Mouse (Mus musculus) bone marrow, adult 2 months (tissue): Measurements from ENCODE around the gene Slc2a9. TPM values are rescaled to one million over a fixed set of nuclear protein-coding genes. Genes with fewer than 3 reads are reported as not detected.

Source experiments
- H3K27ac ChIP-seq: fragments of 200-500 bp; 2 replicates; pipeline ENCODE4 v1.5.1; 2012; ENCODE audit warnings: low read depth, mild to moderate bottlenecking, control low read depth, inconsistent platforms, low read length; ENCODE audit not compliant: control insufficient read depth, poor library complexity, insufficient read depth
- H3K4me1 ChIP-seq: fragments of 200-500 bp; 2 replicates; pipeline ENCODE4 v1.6.1; 2011; ENCODE audit warnings: low read length; ENCODE audit not compliant: control insufficient read depth, insufficient read depth
- H3K4me3 ChIP-seq: fragments of 200-500 bp; replicated peaks from 2 replicates; pipeline ENCODE3; 2011; ENCODE audit warnings: mild to moderate bottlenecking, low read depth, low read length, control low read depth; ENCODE audit not compliant: control insufficient read depth
- CTCF ChIP-seq: fragments of 200-500 bp; IDR thresholded peaks from 2 replicates; pipeline ENCODE4 v1.5.1; 2011; ENCODE audit warnings: low read length, control low read depth; ENCODE audit not compliant: control insufficient read depth, insufficient read depth
- POLR2A ChIP-seq: fragments of 200-500 bp; IDR thresholded peaks from 2 replicates; pipeline ENCODE4 v1.6.1; 2011; ENCODE audit warnings: low read depth, mild to moderate bottlenecking, control low read depth, low read length, borderline replicate concordance; ENCODE audit not compliant: control insufficient read depth
- WGBS: fragments of 180-500 bp; shearing (Covaris S2); methylation state at CpG from one replicate; pipeline ENCODE4 v1.1.7; 2018; 5-methylcytosine and 5-hydroxymethylcytosine counted together
- polyA plus RNA-seq: library from polyadenylated mRNA; stranded (reverse); fragments of >200 nt; gene quantifications from 2 replicates; pipeline ENCODE4 v1.2.4, GENCODE M21; 2011; ENCODE audit warnings: low replicate concordance; ENCODE audit not compliant: missing spikeins, insufficient read depth, insufficient read length

The Slc2a9 gene
- polyA plus RNA-seq, 1 experiment = 11.1 TPM

DNA sequence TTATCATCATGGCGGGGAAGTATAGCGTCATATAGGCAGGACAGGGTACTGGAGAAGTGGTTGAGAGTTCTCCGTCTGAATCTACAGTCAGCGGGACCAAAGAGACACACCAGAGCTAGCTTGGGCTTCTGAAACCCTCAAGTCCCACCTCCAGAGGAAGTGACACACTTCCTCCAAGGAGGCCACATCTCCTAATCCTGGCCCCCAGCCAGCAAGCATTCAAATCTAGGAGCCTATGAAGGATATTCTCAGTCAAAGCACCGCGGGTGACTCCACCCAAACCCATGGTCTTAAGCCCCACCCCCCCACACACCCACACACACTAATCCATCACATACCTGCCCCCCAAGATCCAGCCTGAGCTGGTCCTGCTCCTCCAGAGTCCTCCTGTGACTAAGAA, 9.1 kb downstream of the Slc2a9 start:
- Histone ChIP-seq H3K27ac (no peak overlapping the region), H3K4me1 (peaks cover 1% of the 10 kb centered on the region; the same call in 1 of the 2 replicates), H3K4me3 (no peak overlapping the region)
- WGBS = 69% methylated on average over 6 of the region's 6 CpGs
- TF ChIP-seq POLR2A (no peak), CTCF (no peak)

GRCm38 (mm10) chr5:38491763-38492162, 11.2 kb downstream of the Slc2a9 start:
- Histone ChIP-seq H3K4me1 (peaks cover 1% of the 10 kb centered on the region; the same call in 1 of the 2 replicates), H3K4me3 (no peak overlapping the region), H3K27ac (no peak overlapping the region)
- WGBS = 81% methylated on average over 8 of the region's 8 CpGs
- no peak for TF ChIP-seq CTCF
- TF ChIP-seq POLR2A = no peak

GRCm38 (mm10) chr5:38489739-38490138, 13.2 kb downstream of the Slc2a9 start:
- Histone ChIP-seq H3K4me3 (no peak overlapping the region), H3K27ac (no peak overlapping the region)

GRCm38 (mm10) chr5:38488673-38489615, 14.0 kb downstream of the Slc2a9 start:
- Histone ChIP-seq H3K4me1 (no peaks in the 10 kb centered on the region), H3K27ac (no peak overlapping the region), H3K4me3 (no peak overlapping the region)
- TF ChIP-seq POLR2A (no peak), CTCF (no peak)
- WGBS = 73% methylated on average over 20 of the region's 20 CpGs

More at GRCm38 (mm10) chr5:38489739-38490138, 13.2 kb downstream of the Slc2a9 start:
- H3K4me1 ChIP-seq = no peaks in the 10 kb centered on the region
- TF ChIP-seq CTCF (no peak), POLR2A (no peak)
- WGBS = 77% methylated on average over 4 of the region's 4 CpGs

GRCm38 (mm10) chr5:38488026-38488425, 14.9 kb downstream of the Slc2a9 start:
- peaks cover 4% of the 10 kb centered on the region for H3K4me1 ChIP-seq
- H3K4me3 ChIP-seq = no peak overlapping the region
- no peak overlapping the region for H3K27ac ChIP-seq
- 73% methylated on average over 6 of the region's 6 CpGs for WGBS
- no peak for TF ChIP-seq CTCF
- no peak for TF ChIP-seq POLR2A

- no peak for TF ChIP-seq POLR2A
- no peak for TF ChIP-seq CTCF
- Histone ChIP-seq H3K4me1 (peaks cover 4% of the 10 kb centered on the region), H3K27ac (no peak overlapping the region), H3K4me3 (no peak overlapping the region)
- 67% methylated on average over 4 of the region's 4 CpGs for WGBS
Measured at GRCm38 (mm10) chr5:38487247-38487646, 15.7 kb downstream of the Slc2a9 start.

DNA sequence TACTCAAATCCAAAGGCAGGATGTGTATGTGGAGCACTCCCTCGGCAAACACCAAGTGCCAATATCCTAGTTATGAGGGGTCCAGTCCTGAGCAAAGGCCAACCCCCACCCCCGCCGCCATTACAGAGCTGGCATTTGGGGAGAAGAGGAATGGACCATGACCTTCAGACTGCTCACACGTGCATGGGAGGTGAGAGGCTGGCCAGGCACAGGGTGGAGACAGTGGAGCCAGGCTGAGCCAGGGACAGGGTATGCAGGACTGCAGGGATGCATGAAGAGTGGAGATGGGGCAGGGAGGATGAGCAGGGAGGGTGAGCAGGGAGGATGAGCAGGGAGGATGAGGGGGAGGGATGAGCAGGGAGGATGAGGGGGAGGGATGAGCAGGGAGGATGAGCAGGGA, 17.0 kb downstream of the Slc2a9 start:
- Histone ChIP-seq H3K4me1 (peaks cover 4% of the 10 kb centered on the region), H3K4me3 (no peak overlapping the region), H3K27ac (no peak overlapping the region)
- 70% methylated on average over 4 of the region's 4 CpGs for WGBS
- TF ChIP-seq POLR2A (no peak), CTCF (no peak)

DNA sequence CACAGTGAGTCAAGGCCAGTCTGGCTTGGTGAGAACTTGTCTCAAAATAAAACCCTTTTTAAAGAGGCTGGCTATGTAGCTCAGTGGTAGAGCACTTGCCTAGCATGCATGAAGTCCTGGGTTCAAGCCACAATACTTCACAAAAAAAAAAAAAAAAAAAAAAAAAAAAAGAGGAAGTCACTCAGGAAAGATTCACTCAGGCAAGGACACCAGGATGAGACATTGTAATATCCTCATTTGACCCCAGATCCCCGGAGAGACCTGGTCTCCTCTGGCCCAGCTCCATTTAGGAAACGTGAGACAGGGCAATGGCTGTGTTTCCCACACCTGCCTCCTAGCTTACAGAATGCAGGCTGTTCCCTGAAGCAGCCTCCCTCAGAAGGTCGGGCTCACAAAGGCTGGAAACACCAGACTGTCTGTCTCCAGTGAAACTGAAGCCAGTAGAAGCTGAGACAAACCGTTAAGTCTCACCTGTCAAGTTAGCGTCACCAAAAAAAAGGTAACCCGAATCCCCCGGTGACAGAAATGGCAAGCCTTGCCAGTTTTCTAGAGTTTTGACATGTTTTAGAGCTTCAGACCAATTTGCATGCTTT, 19.3 kb downstream of the Slc2a9 start:
- Histone ChIP-seq H3K4me3 (no peak overlapping the region), H3K4me1 (peaks cover 4% of the 10 kb centered on the region), H3K27ac (no peak overlapping the region)
- TF ChIP-seq POLR2A (no peak), CTCF (no peak)
- WGBS = 53% methylated on average over 7 of the region's 7 CpGs
